Mouse (Mus musculus): ENCODE results near the gene Ppp1cc.
"Not testable (repeated sequence)": the region's sequence is repeated elsewhere in the genome, so short reads cannot be mapped to it uniquely, and the experiment has no call there.

GRCm38 (mm10) chr5:122152508-122152907 is 5.6 kb upstream of the Ppp1cc start:
- not testable (repeated sequence) for TF ChIP-seq EP300, CTCF (IDR thresholded peaks at IDR 0.05)

Data from lung, postnatal 0 days (tissue).